7 mouse cellular contexts compared by ENCODE assay signal in the genomic region with DNA sequence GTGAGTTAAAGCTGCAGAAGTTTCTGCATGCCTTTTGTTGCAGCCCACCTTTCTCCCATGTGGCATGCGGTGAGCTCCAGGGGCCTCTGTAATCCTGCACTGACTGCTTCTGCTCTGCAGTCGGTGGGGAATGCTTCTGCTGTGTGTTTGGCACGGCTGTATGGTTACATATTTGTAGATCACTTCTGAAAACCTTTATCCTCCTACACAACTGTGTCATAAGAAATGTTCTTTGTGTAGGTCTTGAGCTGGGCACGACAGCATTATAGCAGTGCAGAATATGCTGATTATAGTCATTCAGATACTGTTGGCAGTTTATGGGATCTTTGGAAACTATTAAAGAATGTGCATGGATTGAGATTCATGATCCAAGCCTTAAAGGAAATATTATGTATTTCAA. TPM values are rescaled to one million over a fixed set of nuclear protein-coding genes. Genes with fewer than 3 reads are reported as not detected.
DNase-seq lines count a peak whose midpoint lies in the region; ATAC-seq and TF ChIP-seq lines count a peak whose summit lies in the region.

No protein-coding gene starts in this region.

- H3K4me2 ChIP-seq in intestine, embryonic 14.5 days (ENCODE audit: low read length) = 0 out of 2 replicates have a peak overlapping the region, but pooled peaks have one; percentile 5
- no peak overlapping the region for H3K4me2 ChIP-seq in intestine, postnatal 0 days (replicated peaks; ENCODE audit: low read depth)
- H3K4me2 ChIP-seq in intestine, embryonic 15.5 days (replicated peaks) = no peak overlapping the region

- 15% methylated on average over 4 of the region's 4 CpGs for WGBS in intestine, embryonic 14.5 days
- 30% methylated on average over 4 of the region's 4 CpGs for WGBS in intestine, postnatal 0 days
- WGBS in spleen, adult 2 months = 75% methylated on average over 4 of the region's 4 CpGs
- 29% methylated on average over 4 of the region's 4 CpGs for WGBS in intestine, embryonic 15.5 days

- H3K9me3 ChIP-seq in intestine, embryonic 14.5 days (ENCODE audit: control insufficient read depth, low read length) = no peaks in the 10 kb centered on the region
- no peaks in the 10 kb centered on the region for H3K9me3 ChIP-seq in intestine, postnatal 0 days (ENCODE audit: control insufficient read depth)
- no peaks in the 10 kb centered on the region for H3K9me3 ChIP-seq in intestine, embryonic 15.5 days

- H3K9ac ChIP-seq in intestine, embryonic 14.5 days (ENCODE audit: low read length) = no peak overlapping the region
- H3K9ac ChIP-seq in intestine, postnatal 0 days (ENCODE audit: low read depth, low read length) = no peak overlapping the region
- no peak overlapping the region for H3K9ac ChIP-seq in intestine, embryonic 15.5 days

- no peak for TF ChIP-seq POLR2A in spleen, adult 2 months (IDR thresholded peaks at IDR 0.05; ENCODE audit: low read depth, low read length)

- DNase-seq in intestine, embryonic 14.5 days (ENCODE audit: low spot score) = no peak
- DNase-seq in spleen, adult 2 months (ENCODE audit: low read depth in 1 of 2, low spot score in 2 of 2) = no peak
- no peak for DNase-seq in spleen, postnatal 36 days (ENCODE audit: low spot score in 2 of 2)
- DNase-seq in telencephalon, adult 2 months (ENCODE audit: low read depth, low spot score) = peak; percentile 81
- DNase-seq in thymus, adult 18-20 months = no peak

- H3K36me3 ChIP-seq in intestine, embryonic 14.5 days (ENCODE audit: control insufficient read depth, insufficient read depth, low read length) = no peaks in the 10 kb centered on the region
- H3K36me3 ChIP-seq in intestine, postnatal 0 days (ENCODE audit: control insufficient read depth, insufficient read depth) = no peaks in the 10 kb centered on the region
- H3K36me3 ChIP-seq in spleen, adult 2 months (ENCODE audit: control insufficient read depth, insufficient read depth, low read length) = peaks cover 2% of the 10 kb centered on the region; the same call in 1 of the 2 replicates
- no peaks in the 10 kb centered on the region for H3K36me3 ChIP-seq in intestine, embryonic 15.5 days

- ATAC-seq in intestine, embryonic 14.5 days (replicated peaks; ENCODE audit: low FRiP score, low TSS enrichment, low read depth) = no peak
- no peak for ATAC-seq in intestine, postnatal 0 days
- no peak for ATAC-seq in intestine, embryonic 15.5 days

- H3K4me3 ChIP-seq in intestine, embryonic 14.5 days (ENCODE audit: low read depth, low read length) = no peak overlapping the region
- no peak overlapping the region for H3K4me3 ChIP-seq in intestine, postnatal 0 days (ENCODE audit: low read depth, low read length)
- no peak overlapping the region for H3K4me3 ChIP-seq in spleen, adult 2 months (ENCODE audit: extremely low read depth, insufficient read depth, insufficient read length)
- no peak overlapping the region for H3K4me3 ChIP-seq in intestine, embryonic 15.5 days (replicated peaks)

- TF ChIP-seq CTCF in intestine, postnatal 0 days (IDR thresholded peaks at IDR 0.05; ENCODE audit: low read depth) = no peak
- no peak for TF ChIP-seq CTCF in spleen, adult 2 months (IDR thresholded peaks at IDR 0.05; ENCODE audit: extremely low read depth, insufficient read depth, insufficient read length, insufficient replicate concordance)

- no peaks in the 10 kb centered on the region for H3K27me3 ChIP-seq in intestine, embryonic 14.5 days (replicated peaks; ENCODE audit: control insufficient read depth, insufficient read depth, low read length)
- H3K27me3 ChIP-seq in intestine, postnatal 0 days (replicated peaks; ENCODE audit: control insufficient read depth, insufficient read depth, low read length) = no peaks in the 10 kb centered on the region
- no peaks in the 10 kb centered on the region for H3K27me3 ChIP-seq in spleen, adult 2 months (ENCODE audit: control insufficient read depth, insufficient read depth, low read length)
- H3K27me3 ChIP-seq in intestine, embryonic 15.5 days (replicated peaks) = no peaks in the 10 kb centered on the region

- peak overlapping the region; percentile 51; the same call in 1 of the 2 replicates for H3K27ac ChIP-seq in intestine, embryonic 14.5 days (ENCODE audit: low read depth)
- H3K27ac ChIP-seq in intestine, postnatal 0 days (ENCODE audit: low read depth, low read length) = no peak overlapping the region
- H3K27ac ChIP-seq in spleen, adult 2 months (ENCODE audit: insufficient read depth, low read length) = peak overlapping the region; percentile 13; the same call in 1 of the 2 replicates
- peak overlapping the region; percentile 20; the same call in 1 of the 2 replicates for H3K27ac ChIP-seq in intestine, embryonic 15.5 days

- H3K4me1 ChIP-seq in intestine, embryonic 14.5 days (replicated peaks; ENCODE audit: control insufficient read depth, insufficient read depth, low read length) = peaks cover 38% of the 10 kb centered on the region
- H3K4me1 ChIP-seq in intestine, postnatal 0 days (replicated peaks; ENCODE audit: control insufficient read depth, insufficient read depth, low read length) = peaks cover 6% of the 10 kb centered on the region; the same call in 1 of the 2 replicates
- peaks cover 14% of the 10 kb centered on the region; the same call in 1 of the 2 replicates for H3K4me1 ChIP-seq in spleen, adult 2 months (ENCODE audit: control insufficient read depth, insufficient read depth, insufficient read length)
- H3K4me1 ChIP-seq in intestine, embryonic 15.5 days (replicated peaks) = peaks cover 28% of the 10 kb centered on the region

RNA-seq across cellular contexts. Expression of a gene that starts 27.1 kb away (rescaled TPM):
- polyA plus RNA-seq in intestine, embryonic 14.5 days (2014; fragmentation: Nextera tagmentation; extraction: Ambion mirVana) = 130 and 131 TPM in 2 replicates
- 114 and 116 TPM in 2 replicates for polyA plus RNA-seq in intestine, postnatal 0 days (2015; fragmentation: Nextera tagmentation; extraction: Ambion mirVana)
- polyA plus RNA-seq in spleen, adult 2 months (2012; rRNA removed) = 138 and 179 TPM in 2 replicates
- polyA plus RNA-seq in intestine, embryonic 15.5 days (2015; fragmentation: Nextera tagmentation; extraction: Ambion mirVana) = 113 and 122 TPM in 2 replicates

RNA-seq across cellular contexts. Expression of a gene that starts 40.4 kb away (rescaled TPM):
- 54.3 and 60.7 TPM in 2 replicates for polyA plus RNA-seq in intestine, embryonic 14.5 days (2014; fragmentation: Nextera tagmentation; extraction: Ambion mirVana)
- polyA plus RNA-seq in intestine, postnatal 0 days (2015; fragmentation: Nextera tagmentation; extraction: Ambion mirVana) = 61.3 and 68.5 TPM in 2 replicates
- polyA plus RNA-seq in spleen, adult 2 months (2012; rRNA removed) = 400 and 443 TPM in 2 replicates
- polyA plus RNA-seq in intestine, embryonic 15.5 days (2015; fragmentation: Nextera tagmentation; extraction: Ambion mirVana) = 45.3 and 47.1 TPM in 2 replicates
